Mouse (Mus musculus) C2C12 (cell line): ENCODE measurements around the gene Tmem204. TPM values are rescaled to one million over a fixed set of nuclear protein-coding genes. Genes with fewer than 3 reads are reported as not detected.

Experiments used
- H3K27me3 ChIP-seq: one replicate; pipeline ENCODE4 v1.6.1; 2011; ENCODE audit not compliant: control insufficient read depth, insufficient read depth, insufficient read length
- H3K36me3 ChIP-seq: one replicate; pipeline ENCODE4 v1.6.1; 2011; ENCODE audit not compliant: control insufficient read depth, insufficient read depth
- H3K4me3 ChIP-seq: one replicate; pipeline ENCODE4 v1.5.1; 2011; ENCODE audit warnings: mild to moderate bottlenecking, control low read depth; ENCODE audit not compliant: poor library complexity, insufficient read depth, severe bottlenecking
- H3K79me2 ChIP-seq: one replicate; pipeline ENCODE4 v1.6.1; 2011; ENCODE audit not compliant: control insufficient read depth, insufficient read depth
- H3K79me3 ChIP-seq: one replicate; pipeline ENCODE4 v1.6.1; 2011; ENCODE audit warnings: low read depth, control low read depth
- H3ac ChIP-seq: one replicate; pipeline ENCODE3; 2011; ENCODE audit warnings: low read depth; ENCODE audit not compliant: control insufficient read depth, insufficient read length
- CEBPB ChIP-seq: IDR thresholded peaks from one replicate; pipeline ENCODE4 v1.6.1; 2011; ENCODE audit warnings: low read depth, mild to moderate bottlenecking, control low read depth, moderate library complexity
- CTCF ChIP-seq: IDR thresholded peaks from one replicate; pipeline ENCODE4 v1.5.1; 2011; ENCODE audit not compliant: control insufficient read depth, insufficient read depth, insufficient read length
- FOSL1 ChIP-seq: IDR thresholded peaks from one replicate; pipeline ENCODE4 v1.8.0; 2011; ENCODE audit warnings: mild to moderate bottlenecking, low read length; ENCODE audit not compliant: poor library complexity, insufficient read depth, severe bottlenecking
- MAX ChIP-seq: IDR thresholded peaks from one replicate; pipeline ENCODE4 v1.6.1; 2011; ENCODE audit warnings: mild to moderate bottlenecking, control low read depth
- MYOD1 ChIP-seq: IDR thresholded peaks from one replicate; pipeline ENCODE4 v1.6.1; 2011; ENCODE audit warnings: low read depth; ENCODE audit not compliant: control insufficient read depth, insufficient read length
- MYOG ChIP-seq: IDR thresholded peaks from one replicate; pipeline ENCODE4 v1.6.1; 2011; ENCODE audit not compliant: control insufficient read depth, insufficient read length; ENCODE audit errors: extremely low read depth
- USF1 ChIP-seq: IDR thresholded peaks from one replicate; pipeline ENCODE4 v1.6.1; 2011; ENCODE audit warnings: low read depth, mild to moderate bottlenecking, control low read depth, moderate library complexity
- polyA plus RNA-seq: library from polyadenylated mRNA; unstranded; fragments of >200 nt; fragmentation: generic; extraction: Trizol; gene quantifications from one replicate; pipeline ENCODE4 v1.2.1, GENCODE M21; 2012; ENCODE audit warnings: missing spikeins

Tmem204 gene
- polyA plus RNA-seq, 1 experiment, result 0.37 TPM

- H3K27me3 ChIP-seq, result no peaks in the 10 kb centered on the region
- TF ChIP-seq CEBPB (no peak), USF1 (no peak), CTCF (no peak), MYOG (no peak), MAX (no peak), MYOD1 (no peak), FOSL1 (no peak)
- H3K4me3 ChIP-seq, result no peak overlapping the region
- H3K36me3 ChIP-seq, result peaks cover 16% of the 10 kb centered on the region
- H3K79me3 ChIP-seq, result peaks cover 9% of the 10 kb centered on the region
- peaks cover 26% of the 10 kb centered on the region for H3K79me2 ChIP-seq
- H3ac ChIP-seq, result no peak overlapping the region
Measured at GRCm38 (mm10) chr17:25111739-25112422, 28.5 kb upstream of the Tmem204 start.

GRCm38 (mm10) chr17:25111220-25111619 is 27.8 kb upstream of the Tmem204 start:
- Histone ChIP-seq H3K4me3 (no peak overlapping the region), H3K36me3 (peaks cover 16% of the 10 kb centered on the region), H3K27me3 (no peaks in the 10 kb centered on the region), H3K79me2 (peaks cover 26% of the 10 kb centered on the region), H3ac (no peak overlapping the region), H3K79me3 (peaks cover 9% of the 10 kb centered on the region)
- TF ChIP-seq MAX (no peak), FOSL1 (no peak), CEBPB (no peak)

- no peak for TF ChIP-seq FOSL1
- no peak for TF ChIP-seq USF1
- TF ChIP-seq MYOD1, result no peak
- no peak for TF ChIP-seq MAX
- no peak for TF ChIP-seq MYOG
- Histone ChIP-seq H3K36me3 (peaks cover 16% of the 10 kb centered on the region), H3K79me3 (peaks cover 9% of the 10 kb centered on the region), H3K27me3 (no peaks in the 10 kb centered on the region), H3K79me2 (peaks cover 26% of the 10 kb centered on the region), H3ac (no peak overlapping the region), H3K4me3 (no peak overlapping the region)
Measured at GRCm38 (mm10) chr17:25110590-25110989, 27.2 kb upstream of the Tmem204 start.

GRCm38 (mm10) chr17:25109578-25109977 is 26.2 kb upstream of the Tmem204 start:
- H3K4me3 ChIP-seq, result no peak overlapping the region
- H3K27me3 ChIP-seq, result no peaks in the 10 kb centered on the region
- TF ChIP-seq USF1, result no peak
- peak; percentile 9 for TF ChIP-seq CTCF
- peaks cover 7% of the 10 kb centered on the region for H3K79me3 ChIP-seq
- H3K79me2 ChIP-seq, result peaks cover 17% of the 10 kb centered on the region
- H3ac ChIP-seq, result no peak overlapping the region
- H3K36me3 ChIP-seq, result peaks cover 16% of the 10 kb centered on the region

- TF ChIP-seq MAX, result no peak
- no peak for TF ChIP-seq MYOD1
- no peak for TF ChIP-seq CTCF
- TF ChIP-seq MYOG, result no peak
- no peak for TF ChIP-seq FOSL1
- TF ChIP-seq USF1, result no peak
- no peak for TF ChIP-seq CEBPB
- H3K4me3 ChIP-seq, result no peak overlapping the region
- H3ac ChIP-seq, result no peak overlapping the region
- no peaks in the 10 kb centered on the region for H3K27me3 ChIP-seq
- H3K36me3 ChIP-seq, result peaks cover 12% of the 10 kb centered on the region
- no peaks in the 10 kb centered on the region for H3K79me2 ChIP-seq
- no peaks in the 10 kb centered on the region for H3K79me3 ChIP-seq
Measured at GRCm38 (mm10) chr17:25107786-25108185, 24.4 kb upstream of the Tmem204 start.

GRCm38 (mm10) chr17:25101338-25101737 is 17.9 kb upstream of the Tmem204 start:
- no peak for TF ChIP-seq MYOD1
- no peak for TF ChIP-seq CEBPB
- Histone ChIP-seq H3K4me3 (no peak overlapping the region), H3K79me3 (no peaks in the 10 kb centered on the region), H3K36me3 (peaks cover 25% of the 10 kb centered on the region), H3K79me2 (no peaks in the 10 kb centered on the region), H3ac (no peak overlapping the region), H3K27me3 (no peaks in the 10 kb centered on the region)
